Mouse (Mus musculus) liver, adult 2 months (tissue): ENCODE data around the gene Lyz1. TPM values are rescaled to one million over a fixed set of nuclear protein-coding genes. Genes with fewer than 3 reads are reported as not detected.
A peak's percentile ranks its signal among the peaks of the same experiment; 100 is the strongest.
"Not testable (repeated sequence)": the region's sequence is repeated elsewhere in the genome, so short reads cannot be mapped to it uniquely, and the experiment has no call there.

Experiments used
- DNase-seq: peaks from one replicate; pipeline ENCODE4 v3.0.0-alpha.2; 2011; ENCODE audit warnings: low read depth, low spot score; ENCODE audit errors: extremely low read depth
- H3K27ac ChIP-seq: fragments of 200-500 bp; replicated peaks from 2 replicates; pipeline ENCODE4 v1.5.1; 2012; ENCODE audit warnings: low read depth, mild to moderate bottlenecking, control low read depth, inconsistent platforms, low read length; ENCODE audit not compliant: insufficient read depth
- H3K27me3 ChIP-seq: fragments of 200-500 bp; 2 replicates; pipeline ENCODE4 v1.6.1; 2012; ENCODE audit warnings: mild to moderate bottlenecking, moderate library complexity, low read length, inconsistent platforms; ENCODE audit not compliant: control insufficient read depth, insufficient read depth
- H3K36me3 ChIP-seq: fragments of 200-500 bp; 2 replicates; pipeline ENCODE4 v1.6.1; 2012; ENCODE audit warnings: low read length, inconsistent platforms; ENCODE audit not compliant: control insufficient read depth, insufficient read depth
- H3K4me1 ChIP-seq: fragments of 200-500 bp; 2 replicates; pipeline ENCODE4 v1.6.1; 2011; ENCODE audit warnings: low read length; ENCODE audit not compliant: control insufficient read depth, insufficient read depth
- H3K4me3 ChIP-seq: fragments of 200-500 bp; 2 replicates; pipeline ENCODE4 v1.5.1; 2011; ENCODE audit warnings: low read depth, mild to moderate bottlenecking, control low read depth, low read length, moderate library complexity; ENCODE audit not compliant: insufficient read depth
- H3K79me2 ChIP-seq: fragments of 200-500 bp; 2 replicates; pipeline ENCODE4 v1.6.1; 2012; ENCODE audit warnings: inconsistent platforms, mild to moderate bottlenecking, low read length, moderate library complexity; ENCODE audit not compliant: control insufficient read depth, insufficient read depth
- H3K9ac ChIP-seq: fragments of 200-500 bp; 2 replicates; pipeline ENCODE4 v1.6.1; 2012; ENCODE audit warnings: low read depth, mild to moderate bottlenecking, control low read depth, inconsistent platforms, low read length
- CTCF ChIP-seq: fragments of 200-500 bp; IDR thresholded peaks from 2 replicates; pipeline ENCODE4 v1.5.1; 2011; ENCODE audit warnings: low read depth, low read length, control low read depth
- POLR2A ChIP-seq: fragments of 200-500 bp; IDR thresholded peaks from 2 replicates; pipeline ENCODE4 v1.6.1; 2011; ENCODE audit warnings: low read length, control low read depth; ENCODE audit not compliant: insufficient read depth; ENCODE audit errors: extremely low read depth
- WGBS: fragments of 180-500 bp; shearing (Covaris S2); methylation state at CpG from one replicate; pipeline ENCODE4 v1.1.7; 2018; 5-methylcytosine and 5-hydroxymethylcytosine counted together
- polyA plus RNA-seq: library from polyadenylated mRNA; depleted of rRNA; stranded (reverse); fragments of >200 nt; gene quantifications from 2 replicates; pipeline ENCODE4 v1.2.3, GENCODE M21; 2012
- total RNA-seq: library from RNA; depleted of rRNA; stranded (reverse); fragments of >200 nt; gene quantifications from 2 replicates; pipeline ENCODE4 v1.2.3, GENCODE M21; 2014

The Lyz1 gene
- total and polyA plus RNA-seq, 2 experiments: not detected

- H3K36me3 ChIP-seq: no peaks in the 10 kb centered on the region
- no peak overlapping the region for H3K27ac ChIP-seq
- no peak for TF ChIP-seq CTCF
- no peak for TF ChIP-seq POLR2A
- WGBS: 79% methylated on average over 10 of the region's 10 CpGs
- H3K4me1 ChIP-seq: no peaks in the 10 kb centered on the region
- DNase-seq: peak; percentile 30
- no peak overlapping the region for H3K4me3 ChIP-seq
- H3K27me3 ChIP-seq: no peaks in the 10 kb centered on the region
- H3K79me2 ChIP-seq: no peaks in the 10 kb centered on the region
- no peak overlapping the region for H3K9ac ChIP-seq
Measured at GRCm38 (mm10) chr10:117284578-117285520, 7.8 kb downstream of the Lyz1 start.

GRCm38 (mm10) chr10:117283871-117284577 lies 8.6 kb downstream of the Lyz1 start:
- H3K27me3 ChIP-seq: no peaks in the 10 kb centered on the region

GRCm38 (mm10) chr10:117283196-117283595 lies 9.5 kb downstream of the Lyz1 start:
- H3K79me2 ChIP-seq, H3K36me3 ChIP-seq, H3K27ac ChIP-seq, DNase-seq, H3K4me1 ChIP-seq, H3K9ac ChIP-seq, H3K4me3 ChIP-seq, H3K27me3 ChIP-seq: not testable (repeated sequence)
- WGBS: 82% methylated on average over 4 of the region's 4 CpGs

More at GRCm38 (mm10) chr10:117283871-117284577, 8.6 kb downstream of the Lyz1 start:
- Histone ChIP-seq H3K4me1 (no peaks in the 10 kb centered on the region), H3K79me2 (no peaks in the 10 kb centered on the region), H3K27ac (no peak overlapping the region), H3K4me3 (no peak overlapping the region), H3K36me3 (no peaks in the 10 kb centered on the region), H3K9ac (no peak overlapping the region)
- DNase-seq: no peak
- 79% methylated on average over 7 of the region's 7 CpGs for WGBS
- no peak for TF ChIP-seq CTCF
- no peak for TF ChIP-seq POLR2A

GRCm38 (mm10) chr10:117282551-117282950 lies 10.1 kb downstream of the Lyz1 start:
- DNase-seq: no peak
- WGBS: 70% methylated on average over 2 of the region's 2 CpGs
- Histone ChIP-seq H3K9ac (no peak overlapping the region), H3K27ac (no peak overlapping the region), H3K27me3 (no peaks in the 10 kb centered on the region), H3K4me1 (no peaks in the 10 kb centered on the region), H3K4me3 (no peak overlapping the region), H3K36me3 (no peaks in the 10 kb centered on the region), H3K79me2 (no peaks in the 10 kb centered on the region)
- TF ChIP-seq POLR2A (no peak), CTCF (no peak)

- H3K4me1 ChIP-seq: no peaks in the 10 kb centered on the region
- H3K36me3 ChIP-seq: no peaks in the 10 kb centered on the region
- H3K9ac ChIP-seq: no peak within 1 kb of the TSS
- DNase-seq: peak; percentile 41
- H3K27ac ChIP-seq: peak within 1 kb of the TSS; percentile 48
- no peaks in the 10 kb centered on the region for H3K79me2 ChIP-seq
- TF ChIP-seq POLR2A (no peak), CTCF (no peak)
- WGBS: 51% methylated on average over 4 of the region's 4 CpGs
- no peaks in the 10 kb centered on the region for H3K27me3 ChIP-seq
- H3K4me3 ChIP-seq: peak within 1 kb of the TSS; percentile 19; the same call in 1 of the 2 replicates
Measured at GRCm38 (mm10) chr10:117282049-117282448, 10.6 kb downstream of the Lyz1 start, which contains the start of gene Lyz2. Gene Lyz2 (minus strand): TSS chr10:117282321.
